Mouse (Mus musculus): Measurements from ENCODE around the gene Ppm1a. TPM values are rescaled to one million over a fixed set of nuclear protein-coding genes. Genes with fewer than 3 reads are reported as not detected.

Ppm1a gene
- 132 TPM for total RNA-seq (2023)

DNA sequence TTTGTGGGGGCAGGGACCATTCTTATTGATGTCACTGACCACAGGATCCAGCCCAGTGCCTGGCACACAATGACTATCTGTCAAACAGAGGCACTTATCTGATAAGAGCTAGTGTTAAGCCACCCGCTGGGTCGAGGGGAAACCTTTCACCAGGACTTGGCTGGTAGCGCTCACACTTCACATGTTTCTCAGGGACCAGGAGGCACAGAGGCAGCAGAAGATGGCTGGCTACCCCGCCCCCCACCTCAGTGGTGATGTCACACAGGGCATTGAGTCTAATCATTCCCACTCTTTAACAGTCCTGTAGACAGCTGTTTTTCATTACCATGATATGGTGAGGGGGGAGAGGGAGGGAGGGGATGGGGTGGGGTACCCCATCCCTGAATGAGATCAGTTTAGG, at the start of gene Ppm1a:
TSS of gene Ppm1a (plus strand) at position 370 of the 400 bp plus-strand sequence.

Other genes with a start within 250 kb of the Ppm1a start
- 4.9 TPM for gene Pcnx4, start 221.1 kb upstream of the Ppm1a start, total RNA-seq (2023)
- not detected for gene Gm4756, start 107.8 kb upstream of the Ppm1a start, total RNA-seq (2023)
- gene Dhrs7, start 92.5 kb upstream of the Ppm1a start, total RNA-seq (2023): 23.4 TPM
- gene Six6, start 182.4 kb downstream of the Ppm1a start, total RNA-seq (2023): not detected
- gene 4930447C04Rik, start 183.3 kb downstream of the Ppm1a start, total RNA-seq (2023): not detected

Measured in CD8-positive naive resting alpha-beta T cell, adult 57 days (primary cell).